Mouse (Mus musculus) kidney, postnatal 0 days (tissue): ENCODE measurements at regions not wholly inside any gene's neighbourhood (a gene's known extent, or its start where the extent isn't known, plus 50 kb on each side); places are given as distances from the start of the nearest gene placed in this dataset.

Experiments used
- ATAC-seq: fragments of 200-750 bp; cut with Nextera tagmentation; replicated peaks from 2 replicates; pipeline ENCODE4 v1.8.0; 2017; ENCODE audit warnings: low read depth, moderate number of reproducible peaks, moderate TSS enrichment, moderate library complexity; ENCODE audit not compliant: low FRiP score
- DNase-seq: peaks from one replicate; pipeline ENCODE4 v3.0.0-alpha.2; 2016; ENCODE audit warnings: low spot score
- H3K27ac ChIP-seq: fragments of 300-500 bp; sonication (generic); 2 replicates; pipeline ENCODE4 v1.5.1; 2014; ENCODE audit warnings: mild to moderate bottlenecking
- H3K27me3 ChIP-seq: fragments of 300-500 bp; sonication (generic); 2 replicates; pipeline ENCODE4 v1.6.1; 2014; ENCODE audit warnings: low read length, mixed read lengths; ENCODE audit not compliant: insufficient read depth
- H3K36me3 ChIP-seq: fragments of 300-500 bp; sonication (generic); 2 replicates; pipeline ENCODE4 v1.6.1; 2014; ENCODE audit warnings: low read length, mixed read lengths; ENCODE audit not compliant: insufficient read depth
- H3K4me1 ChIP-seq: fragments of 300-500 bp; sonication (generic); replicated peaks from 2 replicates; pipeline ENCODE4 v1.6.1; 2014; ENCODE audit warnings: antibody characterized with exemption, low read length, mixed read lengths; ENCODE audit not compliant: insufficient read depth
- H3K4me2 ChIP-seq: fragments of 300-500 bp; sonication (generic); 2 replicates; pipeline ENCODE4 v1.6.1; 2014; ENCODE audit warnings: mild to moderate bottlenecking, low read length, moderate library complexity, mixed read lengths
- H3K4me3 ChIP-seq: fragments of 300-500 bp; sonication (generic); replicated peaks from 2 replicates; pipeline ENCODE4 v1.5.1; 2014; ENCODE audit warnings: low read depth, low read length
- H3K9ac ChIP-seq: fragments of 300-500 bp; sonication (generic); 2 replicates; pipeline ENCODE4 v1.6.1; 2014; ENCODE audit warnings: low read depth, low read length
- H3K9me3 ChIP-seq: fragments of 300-500 bp; sonication (generic); replicated peaks from 2 replicates; pipeline ENCODE4 v1.6.1; 2016; ENCODE audit warnings: low read length, inconsistent platforms, mixed read lengths
- CTCF ChIP-seq: IDR thresholded peaks from 2 replicates; pipeline ENCODE4 v1.5.1; 2016; ENCODE audit warnings: antibody characterized with exemption, low read depth, mild to moderate bottlenecking, moderate library complexity
- WGBS: fragments of 180-500 bp; shearing (Covaris S2); extraction: QIAGEN DNeasy Blood & Tissue Kit; methylation state at CpG from one replicate; pipeline ENCODE4 v1.1.7; 2014; 5-methylcytosine and 5-hydroxymethylcytosine counted together

- Histone ChIP-seq H3K27ac (no peak overlapping the region), H3K4me2 (peak overlapping the region; percentile 32), H3K27me3 (peaks cover 15% of the 10 kb centered on the region; the same call in 1 of the 2 replicates), H3K36me3 (no peaks in the 10 kb centered on the region), H3K4me3 (no peak overlapping the region), H3K9ac (no peak overlapping the region), H3K9me3 (no peaks in the 10 kb centered on the region), H3K4me1 (no peaks in the 10 kb centered on the region; the same call in 1 of the 2 replicates)
- DNase-seq, result no peak
- whole genome bisulfite sequencing, result 20% methylated on average over 12 of the region's 12 CpGs
- no peak for TF ChIP-seq CTCF
- no peak for ATAC-seq
Measured at GRCm38 (mm10) chr5:120322732-120323316, 108.7 kb upstream of the Lhx5 start.

DNA sequence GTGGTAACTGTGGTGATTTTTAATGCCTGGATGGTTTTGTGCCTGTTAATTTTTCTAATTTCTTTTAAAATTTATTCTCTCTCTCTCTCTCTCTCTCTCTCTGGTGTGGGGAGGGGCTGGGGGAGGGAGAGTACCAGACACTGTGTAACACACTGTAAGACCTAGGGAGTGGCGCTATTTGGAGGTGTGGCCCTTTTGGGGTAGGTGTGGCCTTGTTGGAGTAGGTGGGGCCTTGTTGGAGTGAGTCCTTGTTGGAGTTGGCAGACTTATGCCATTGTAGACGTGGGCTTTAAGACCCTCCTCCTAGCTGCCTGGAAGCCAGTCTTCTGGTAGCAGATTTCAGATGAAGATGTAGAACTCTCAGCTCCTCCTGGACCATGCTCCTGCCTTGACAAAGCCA lies 107.4 kb upstream of the Lhx5 start:
- Histone ChIP-seq H3K27ac (no peak overlapping the region), H3K4me1 (no peaks in the 10 kb centered on the region; the same call in 1 of the 2 replicates), H3K4me3 (no peak overlapping the region), H3K9me3 (no peaks in the 10 kb centered on the region), H3K9ac (no peak overlapping the region), H3K4me2 (no peak overlapping the region), H3K36me3 (no peaks in the 10 kb centered on the region), H3K27me3 (peaks cover 15% of the 10 kb centered on the region; the same call in 1 of the 2 replicates)
- ATAC-seq (no peak), DNase-seq (no peak)
- whole genome bisulfite sequencing, result 84% methylated on average over 2 of the region's 2 CpGs
- TF ChIP-seq CTCF, result no peak

DNA sequence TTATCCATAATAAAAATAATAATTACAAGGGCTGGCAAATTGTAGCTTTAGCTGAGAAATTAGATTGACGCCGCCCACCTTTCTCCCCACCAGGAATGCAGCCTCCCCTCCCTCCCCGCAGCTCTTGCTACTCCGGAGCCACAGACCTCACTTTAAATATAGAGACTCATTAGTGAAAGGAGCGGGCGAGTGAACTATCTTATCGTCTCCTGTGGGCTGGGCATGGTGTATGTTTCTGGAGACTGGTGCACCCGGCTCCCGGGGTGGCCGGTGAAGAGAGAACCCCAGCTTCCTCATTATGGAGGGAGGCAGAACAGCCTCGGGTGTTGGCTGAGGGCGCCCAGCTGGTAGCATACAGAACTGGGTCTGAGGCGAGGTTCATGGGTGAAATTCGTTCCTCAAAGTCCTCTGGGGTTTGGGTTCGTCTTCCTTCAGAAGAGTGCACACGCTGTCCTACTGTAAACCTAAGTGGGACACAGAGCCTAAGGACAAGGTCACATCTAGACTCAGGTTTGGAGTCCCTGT lies 106.1 kb upstream of the Lhx5 start:
- Histone ChIP-seq H3K36me3 (no peaks in the 10 kb centered on the region), H3K27ac (no peak overlapping the region), H3K4me2 (no peak overlapping the region), H3K4me3 (no peak overlapping the region), H3K9ac (no peak overlapping the region), H3K9me3 (no peaks in the 10 kb centered on the region), H3K27me3 (peaks cover 13% of the 10 kb centered on the region; the same call in 1 of the 2 replicates), H3K4me1 (no peaks in the 10 kb centered on the region; the same call in 1 of the 2 replicates)
- no peak for TF ChIP-seq CTCF
- ATAC-seq (no peak), DNase-seq (no peak)
- 57% methylated on average over 16 of the region's 16 CpGs for WGBS

DNA sequence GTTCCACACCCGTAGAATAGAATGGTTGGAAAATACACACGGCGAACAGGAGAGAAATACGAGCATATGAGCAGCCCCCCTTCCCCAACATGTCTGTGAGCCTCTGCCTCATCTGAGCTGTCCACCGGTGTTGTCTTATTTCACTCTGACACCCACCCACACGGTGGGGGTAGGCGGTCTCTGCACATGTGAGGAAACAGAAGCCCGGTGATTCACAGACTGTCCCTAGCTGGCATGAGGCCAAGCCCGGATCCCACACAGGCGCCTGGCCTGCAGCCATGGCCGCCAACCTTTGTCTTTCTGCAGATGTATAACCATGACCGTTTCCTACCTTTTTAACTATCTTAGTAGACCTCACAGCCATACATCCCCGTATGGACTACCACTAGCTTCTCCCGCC lies 99.5 kb upstream of the Lhx5 start:
- no peak overlapping the region for H3K27ac ChIP-seq
- no peaks in the 10 kb centered on the region for H3K4me1 ChIP-seq
- H3K4me3 ChIP-seq, result no peak overlapping the region
- no peak for TF ChIP-seq CTCF
- DNase-seq (peak; percentile 20), ATAC-seq (no peak; the same call in 1 of the 2 replicates)
- no peaks in the 10 kb centered on the region for H3K27me3 ChIP-seq
- no peak overlapping the region for H3K4me2 ChIP-seq
- WGBS, result 43% methylated on average over 14 of the region's 14 CpGs
- no peaks in the 10 kb centered on the region for H3K9me3 ChIP-seq
- no peaks in the 10 kb centered on the region for H3K36me3 ChIP-seq
- H3K9ac ChIP-seq, result no peak overlapping the region

DNA sequence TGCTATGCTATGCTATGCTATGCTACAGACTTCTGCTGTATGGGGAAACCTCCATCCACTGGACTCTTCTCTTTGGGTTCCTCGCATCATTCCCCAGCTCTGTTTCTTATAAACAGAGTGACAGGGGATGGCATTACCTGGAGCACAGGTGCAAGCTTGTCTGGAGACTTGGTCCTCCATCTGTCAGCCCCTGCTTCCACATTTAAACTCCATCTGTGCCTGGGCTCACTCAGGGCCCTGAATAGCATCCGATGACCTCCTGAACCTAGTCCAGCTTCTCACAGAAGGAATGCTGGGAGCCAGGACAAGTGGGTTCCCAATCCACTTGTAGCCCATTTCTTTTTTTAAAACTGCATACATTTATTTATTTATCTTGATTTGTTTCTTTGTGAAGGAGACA lies 92.3 kb upstream of the Lhx5 start:
- H3K9ac ChIP-seq, result no peak overlapping the region
- ATAC-seq (no peak), DNase-seq (no peak)
- WGBS, result 84% methylated on average over 2 of the region's 2 CpGs
- H3K9me3 ChIP-seq, result no peaks in the 10 kb centered on the region
- no peak overlapping the region for H3K4me3 ChIP-seq
- H3K27ac ChIP-seq, result no peak overlapping the region
- no peaks in the 10 kb centered on the region for H3K4me1 ChIP-seq
- H3K27me3 ChIP-seq, result no peaks in the 10 kb centered on the region
- H3K4me2 ChIP-seq, result no peak overlapping the region
- H3K36me3 ChIP-seq, result no peaks in the 10 kb centered on the region
- no peak for TF ChIP-seq CTCF

GRCm38 (mm10) chr5:120340696-120341231 lies 90.7 kb upstream of the Lhx5 start:
- WGBS, result 18% methylated on average over 3 of the region's 3 CpGs

DNA sequence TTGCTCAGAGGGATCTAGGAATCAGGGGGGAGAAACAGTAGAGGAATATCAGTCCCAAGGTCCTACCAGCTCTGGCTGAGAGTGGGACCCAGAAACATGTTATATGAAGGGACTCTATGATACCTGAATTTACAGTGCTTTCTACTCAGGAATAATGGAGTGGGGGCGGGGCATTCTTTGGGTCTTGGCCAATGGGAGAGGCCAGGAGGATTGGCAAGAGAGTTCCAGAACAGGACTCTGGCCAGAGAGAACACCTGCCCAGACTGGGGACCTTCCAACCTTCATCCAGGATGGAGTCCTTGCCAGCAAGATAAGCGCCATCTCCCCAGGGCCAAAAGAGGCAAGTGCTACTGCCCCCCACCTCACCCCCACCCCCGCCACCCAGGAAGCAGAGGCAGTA lies 81.0 kb upstream of the Lhx5 start:
- no peak for ATAC-seq
- Histone ChIP-seq H3K27ac (no peak overlapping the region), H3K9ac (no peak overlapping the region), H3K4me2 (no peak overlapping the region), H3K27me3 (no peaks in the 10 kb centered on the region), H3K4me1 (no peaks in the 10 kb centered on the region), H3K9me3 (no peaks in the 10 kb centered on the region), H3K4me3 (no peak overlapping the region), H3K36me3 (no peaks in the 10 kb centered on the region)
- DNase-seq, result no peak
- TF ChIP-seq CTCF, result no peak
- WGBS, result 87% methylated on average over 3 of the region's 3 CpGs

More at GRCm38 (mm10) chr5:120340696-120341231, 90.7 kb upstream of the Lhx5 start:
- TF ChIP-seq CTCF, result no peak
- no peak for DNase-seq
- H3K4me3 ChIP-seq, result no peak overlapping the region
- no peak for ATAC-seq
- H3K9me3 ChIP-seq, result no peaks in the 10 kb centered on the region
- H3K4me1 ChIP-seq, result no peaks in the 10 kb centered on the region
- H3K27ac ChIP-seq, result no peak overlapping the region
- H3K4me2 ChIP-seq, result no peak overlapping the region
- H3K9ac ChIP-seq, result no peak overlapping the region
- no peaks in the 10 kb centered on the region for H3K36me3 ChIP-seq
- H3K27me3 ChIP-seq, result no peaks in the 10 kb centered on the region
